Mouse (Mus musculus): Measurements from ENCODE around the gene Olfr1192-ps1.
"Not testable (repeated sequence)": the region's sequence is repeated elsewhere in the genome, so short reads cannot be mapped to it uniquely, and the experiment has no call there.

The Olfr1192-ps1 gene

DNA sequence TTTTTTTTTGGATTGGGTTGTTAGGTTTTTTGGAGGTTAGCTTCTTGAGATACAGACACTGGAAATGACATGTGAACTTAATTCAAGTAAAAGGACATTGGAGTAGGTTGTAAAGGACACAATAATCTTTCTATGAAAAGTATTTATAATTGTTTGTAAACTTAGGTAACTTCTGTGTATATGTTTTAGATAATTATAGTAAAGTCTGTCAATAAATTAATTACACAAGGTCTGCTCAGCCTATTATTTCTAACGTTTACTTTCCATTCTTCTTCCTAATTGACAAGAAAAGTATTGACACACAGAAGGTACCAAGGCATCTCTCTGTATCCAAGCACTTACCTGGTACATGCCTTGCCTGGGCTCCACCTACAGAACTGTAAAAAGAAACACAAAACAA is at the start of gene Olfr1192-ps1:
Olfr1192-ps1 (plus strand) TSS at position 301 of the 400 bp plus-strand sequence.
- no peak for DNase-seq (ENCODE audit: low spot score)

DNA sequence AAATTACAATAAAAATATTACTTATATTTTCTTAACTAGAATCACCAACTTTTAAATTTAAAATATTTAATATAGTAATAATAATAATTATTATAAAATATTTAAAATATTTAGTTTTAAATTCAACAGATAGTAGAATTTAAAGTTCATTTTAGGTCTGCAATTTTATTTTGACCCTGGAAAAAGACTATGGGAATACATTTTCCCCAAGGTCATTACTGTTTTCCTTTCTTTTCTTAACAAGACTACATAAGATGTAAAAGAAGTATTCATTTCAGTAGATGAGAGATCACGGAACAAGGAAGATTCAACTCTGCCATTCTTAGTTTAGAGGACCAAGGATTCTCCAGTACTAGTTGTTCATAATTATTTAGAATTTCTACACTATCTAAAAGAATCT is 8.1 kb upstream of the Olfr1192-ps1 start, which contains the start of gene Olfr1191-ps1:
Olfr1191-ps1 (plus strand) TSS at position 301 of the 400 bp plus-strand sequence.
- DNase-seq (ENCODE audit: low spot score), result not testable (repeated sequence)

DNA sequence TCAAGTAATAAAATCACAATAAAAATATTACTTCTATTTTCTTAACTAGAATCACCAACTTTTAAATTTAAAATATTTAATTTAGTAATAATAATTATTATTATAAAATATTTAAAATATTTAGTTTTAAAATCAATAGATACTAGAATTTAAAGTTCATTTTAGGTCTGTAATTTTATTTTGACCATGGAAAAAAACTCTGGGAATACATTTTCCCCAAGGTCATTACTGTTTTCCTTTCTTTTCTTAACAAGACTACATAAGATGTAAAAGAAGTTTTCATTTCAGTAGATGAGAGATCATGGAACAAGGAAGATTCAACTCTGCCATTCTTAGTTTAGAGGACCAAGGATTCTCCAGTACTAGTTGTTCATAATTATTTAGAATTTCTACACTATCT is 27.0 kb downstream of the Olfr1192-ps1 start, which contains the start of gene Olfr1193:
Olfr1193 (plus strand) TSS at position 301 of the 400 bp plus-strand sequence.
- DNase-seq (ENCODE audit: low spot score), result not testable (repeated sequence)

- no peak for DNase-seq (ENCODE audit: low spot score)
These were observed 40.8 kb downstream of the Olfr1192-ps1 start, which contains the start of gene Olfr1195 for GRCm38 (mm10) chr2:88689087-88689486. Gene Olfr1195, minus strand, starts transcription at chr2:88689187.

DNA sequence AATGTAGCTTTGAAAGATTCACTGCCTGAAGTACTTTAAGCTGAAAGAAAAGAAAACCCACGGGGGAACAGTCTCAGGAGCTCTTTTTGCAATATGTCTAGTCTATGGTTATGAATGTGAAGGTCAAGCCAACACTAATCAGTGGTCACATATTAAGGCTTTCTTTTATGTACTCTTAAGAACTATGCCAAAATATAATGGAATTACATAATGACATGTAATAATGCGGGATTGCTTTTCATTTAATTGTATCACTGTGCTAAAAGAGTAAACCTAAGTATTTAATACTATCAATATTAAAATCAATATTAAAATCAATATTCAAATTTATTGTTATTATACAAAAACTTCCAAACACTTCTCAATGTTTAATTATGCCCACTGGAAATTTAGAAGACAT is 56.2 kb downstream of the Olfr1192-ps1 start, which contains the start of gene Olfr1196:
Olfr1196 (minus strand) TSS at position 101 of the 400 bp plus-strand sequence.
- DNase-seq (ENCODE audit: low spot score), result no peak
